Mouse (Mus musculus): ENCODE measurements around the gene Pde2a. TPM values are rescaled to one million over a fixed set of nuclear protein-coding genes. Genes with fewer than 3 reads are reported as not detected.

Pde2a gene
- polyA plus RNA-seq, 1 experiment from 2014 or later = 16.9 TPM

DNA sequence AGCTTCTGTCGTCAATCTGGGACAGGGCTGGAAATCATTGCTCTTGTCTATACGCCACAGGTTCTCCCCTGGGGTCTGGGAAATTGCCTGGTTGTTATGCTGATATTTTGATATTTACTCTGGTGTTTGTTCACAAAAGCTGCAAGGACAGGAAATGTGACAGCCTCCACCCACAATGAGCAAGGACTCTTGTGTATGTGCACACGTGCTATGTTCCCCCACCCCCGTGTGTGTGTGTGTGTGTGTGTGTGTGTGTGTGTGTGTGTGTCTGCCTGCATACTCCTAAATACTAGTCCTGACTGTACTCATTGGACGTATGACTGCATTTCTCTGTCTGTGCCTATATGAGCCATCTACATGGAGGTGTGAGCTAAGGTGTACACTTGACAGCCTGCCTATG lies 56.6 kb downstream of the Pde2a start:
- WGBS = 59% methylated on average over 5 of the region's 5 CpGs
- no peak for ATAC-seq (ENCODE audit: borderline replicate concordance, extremely low read depth, low FRiP score, low TSS enrichment)
- Histone ChIP-seq H3K4me3 (no peak overlapping the region), H3K27ac (no peak overlapping the region), H3K36me3 (no peaks in the 10 kb centered on the region), H3K9ac (no peak overlapping the region), H3K27me3 (no peaks in the 10 kb centered on the region), H3K4me1 (peaks cover 18% of the 10 kb centered on the region; the same call in 1 of the 2 replicates), H3K4me2 (no peak overlapping the region), H3K9me3 (no peaks in the 10 kb centered on the region)

DNA sequence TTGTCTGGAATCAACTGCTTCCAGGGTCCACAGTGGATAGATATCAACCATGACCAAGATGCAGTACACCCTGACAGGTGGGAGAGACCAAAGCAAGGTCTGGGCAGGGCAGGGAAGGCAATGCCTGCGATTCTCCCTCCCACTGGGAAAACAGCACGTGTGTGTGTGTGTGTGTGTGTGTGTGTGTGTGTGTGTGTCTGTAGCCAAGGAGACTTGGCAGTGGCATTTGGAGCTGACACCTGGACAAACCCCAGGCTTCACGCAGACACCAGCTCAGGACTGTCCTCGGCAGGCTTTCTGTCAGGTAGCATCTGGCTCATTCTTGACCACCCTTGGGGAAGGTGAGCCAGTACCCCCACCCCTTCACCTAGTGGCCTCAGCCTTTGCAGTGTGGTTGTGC lies 58.4 kb downstream of the Pde2a start:
- WGBS = 70% methylated on average over 4 of the region's 4 CpGs
- peaks cover 10% of the 10 kb centered on the region; the same call in 1 of the 2 replicates for H3K4me1 ChIP-seq
- no peak for ATAC-seq (ENCODE audit: borderline replicate concordance, extremely low read depth, low FRiP score, low TSS enrichment)

DNA sequence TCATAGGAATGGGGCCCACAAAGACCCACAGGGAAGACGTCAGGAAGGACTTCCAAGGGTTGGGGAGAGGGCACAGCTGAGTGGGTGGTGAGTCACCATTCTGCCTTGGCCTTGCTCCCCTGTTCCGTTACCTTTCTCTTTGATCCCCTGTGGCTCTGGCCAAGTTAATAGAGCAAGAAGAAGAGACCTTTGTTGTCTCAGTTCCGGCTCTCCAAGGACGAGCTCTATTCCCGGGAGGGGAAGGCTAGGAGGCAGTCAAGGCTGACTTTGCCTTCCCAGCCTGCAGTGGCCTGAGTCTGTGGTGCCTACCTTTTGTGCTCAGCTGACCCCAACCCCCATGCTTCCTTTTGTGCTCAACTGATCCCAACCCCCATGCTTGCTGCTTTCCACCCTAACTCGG lies 59.2 kb downstream of the Pde2a start:
- WGBS = 51% methylated on average over 6 of the region's 6 CpGs
- Histone ChIP-seq H3K4me1 (peaks cover 10% of the 10 kb centered on the region; the same call in 1 of the 2 replicates), H3K9ac (no peak overlapping the region), H3K36me3 (no peaks in the 10 kb centered on the region), H3K27me3 (no peaks in the 10 kb centered on the region), H3K9me3 (no peaks in the 10 kb centered on the region), H3K27ac (no peak overlapping the region), H3K4me3 (no peak overlapping the region), H3K4me2 (no peak overlapping the region)
- no peak for ATAC-seq (ENCODE audit: borderline replicate concordance, extremely low read depth, low FRiP score, low TSS enrichment)

More for the DNA sequence above, 58.4 kb downstream of the Pde2a start:
- Histone ChIP-seq H3K4me2 (no peak overlapping the region), H3K27ac (no peak overlapping the region), H3K9me3 (no peaks in the 10 kb centered on the region), H3K9ac (no peak overlapping the region), H3K4me3 (no peak overlapping the region), H3K27me3 (no peaks in the 10 kb centered on the region), H3K36me3 (no peaks in the 10 kb centered on the region)

DNA sequence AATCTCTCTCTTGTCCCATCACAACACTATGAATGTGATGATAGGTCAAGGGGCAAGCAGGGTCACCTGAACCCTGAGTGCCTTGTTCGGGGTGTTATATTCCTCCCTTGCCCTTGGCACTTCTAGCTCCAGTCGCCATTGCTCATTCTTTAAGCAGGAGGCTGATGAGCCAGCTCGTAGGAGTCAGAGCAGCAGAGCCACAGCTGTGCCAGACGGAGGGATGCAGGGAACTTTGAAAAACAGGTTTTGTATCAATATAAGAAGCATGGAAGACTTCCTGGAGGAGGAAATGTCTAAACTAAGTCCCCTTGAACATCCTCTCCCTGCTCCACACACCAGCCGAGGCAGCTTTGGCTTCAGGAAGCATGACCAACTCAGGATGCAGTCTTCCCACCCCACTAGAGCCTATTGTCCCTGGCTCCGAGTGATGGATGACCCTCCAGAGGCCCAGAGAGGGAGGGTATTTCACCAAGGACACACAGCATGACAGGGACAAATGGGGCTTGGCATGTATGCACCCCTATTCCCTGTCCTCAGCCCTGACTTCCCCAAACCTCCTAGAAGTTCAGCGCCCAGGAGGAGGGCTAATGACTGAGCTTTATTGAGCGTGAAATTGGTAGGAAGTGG lies 60.5 kb downstream of the Pde2a start:
- 36% methylated on average over 8 of the region's 8 CpGs for WGBS
- ATAC-seq (ENCODE audit: borderline replicate concordance, extremely low read depth, low FRiP score, low TSS enrichment) = 0 out of 2 replicates have a peak, but pooled peaks have one; percentile 13
- Histone ChIP-seq H3K4me1 (peaks cover 10% of the 10 kb centered on the region; the same call in 1 of the 2 replicates), H3K9me3 (no peaks in the 10 kb centered on the region), H3K4me3 (no peak overlapping the region), H3K27me3 (no peaks in the 10 kb centered on the region), H3K27ac (no peak overlapping the region), H3K4me2 (no peak overlapping the region), H3K36me3 (no peaks in the 10 kb centered on the region), H3K9ac (no peak overlapping the region)

DNA sequence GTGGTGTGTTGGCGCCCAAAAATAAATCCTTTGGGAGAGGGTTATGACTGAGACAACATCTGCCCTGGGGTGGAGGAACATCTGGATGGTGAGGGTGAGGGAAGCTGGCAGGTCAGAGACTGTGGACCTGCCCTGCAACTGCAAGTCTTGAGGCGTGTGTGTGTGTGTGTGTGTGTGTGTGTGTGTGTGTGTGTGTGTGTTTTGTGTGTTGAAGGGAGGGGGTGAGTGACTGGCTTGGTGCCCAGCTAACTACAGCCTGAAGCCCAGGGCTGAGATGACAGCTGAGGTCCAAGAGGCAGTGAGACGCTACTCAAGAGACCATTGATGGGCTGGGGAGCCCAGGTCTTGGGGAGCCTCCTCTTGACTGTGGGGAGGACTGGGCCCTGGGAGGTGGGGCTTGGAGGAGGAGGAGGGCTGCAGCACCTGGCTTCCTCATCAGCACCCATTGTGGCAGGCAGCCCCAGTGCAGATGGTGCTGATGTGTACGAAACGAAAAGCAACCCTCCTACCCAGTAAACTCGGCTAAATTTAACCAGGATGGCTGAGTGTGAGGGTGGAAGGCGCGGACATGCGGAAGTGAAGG lies 61.1 kb downstream of the Pde2a start:
- Histone ChIP-seq H3K4me2 (no peak overlapping the region), H3K4me3 (no peak overlapping the region), H3K4me1 (peaks cover 10% of the 10 kb centered on the region; the same call in 1 of the 2 replicates), H3K36me3 (no peaks in the 10 kb centered on the region), H3K9me3 (no peaks in the 10 kb centered on the region), H3K27ac (no peak overlapping the region), H3K27me3 (no peaks in the 10 kb centered on the region), H3K9ac (no peak overlapping the region)
- peak; percentile 9; the same call in 1 of the 2 replicates for ATAC-seq (ENCODE audit: borderline replicate concordance, extremely low read depth, low FRiP score, low TSS enrichment)
- WGBS = 50% methylated on average over 9 of the region's 9 CpGs

DNA sequence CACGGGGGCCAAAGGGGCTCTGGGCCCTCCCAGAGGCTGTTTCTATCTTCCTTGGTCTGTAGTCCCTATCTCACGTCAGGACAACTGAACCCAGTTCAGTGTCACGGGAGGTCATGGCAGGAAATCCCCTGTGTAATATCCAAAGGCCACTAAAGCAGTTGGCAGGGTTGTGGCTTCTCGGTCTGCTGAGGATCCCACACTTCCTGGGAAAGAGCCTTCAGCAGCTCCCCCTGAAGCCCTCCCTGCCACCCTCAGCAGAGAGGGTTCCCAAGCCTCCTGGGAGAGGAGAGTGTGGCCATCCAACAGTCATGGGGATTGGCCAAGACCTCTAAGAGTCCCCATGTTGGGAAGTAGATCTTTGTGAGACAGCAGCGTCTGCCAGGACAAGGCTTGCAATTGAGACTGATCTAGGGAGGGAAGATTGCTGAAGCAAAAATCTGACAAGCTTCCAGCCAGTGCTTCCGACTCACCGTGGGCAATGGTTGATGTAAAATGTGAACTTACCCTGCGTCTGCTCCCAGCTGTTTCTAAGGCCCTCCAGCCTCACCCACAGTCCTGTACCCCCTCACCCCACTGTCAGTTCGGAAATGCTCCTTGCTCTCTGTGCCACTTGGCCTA lies 62.1 kb downstream of the Pde2a start:
- no peaks in the 10 kb centered on the region for H3K9me3 ChIP-seq
- H3K4me1 ChIP-seq = peaks cover 10% of the 10 kb centered on the region; the same call in 1 of the 2 replicates
- no peaks in the 10 kb centered on the region for H3K27me3 ChIP-seq
- no peak overlapping the region for H3K4me2 ChIP-seq
- no peaks in the 10 kb centered on the region for H3K36me3 ChIP-seq
- ATAC-seq (ENCODE audit: borderline replicate concordance, extremely low read depth, low FRiP score, low TSS enrichment) = no peak
- 68% methylated on average over 9 of the region's 9 CpGs for WGBS
- H3K4me3 ChIP-seq = no peak overlapping the region
- H3K27ac ChIP-seq = no peak overlapping the region
- H3K9ac ChIP-seq = no peak overlapping the region

DNA sequence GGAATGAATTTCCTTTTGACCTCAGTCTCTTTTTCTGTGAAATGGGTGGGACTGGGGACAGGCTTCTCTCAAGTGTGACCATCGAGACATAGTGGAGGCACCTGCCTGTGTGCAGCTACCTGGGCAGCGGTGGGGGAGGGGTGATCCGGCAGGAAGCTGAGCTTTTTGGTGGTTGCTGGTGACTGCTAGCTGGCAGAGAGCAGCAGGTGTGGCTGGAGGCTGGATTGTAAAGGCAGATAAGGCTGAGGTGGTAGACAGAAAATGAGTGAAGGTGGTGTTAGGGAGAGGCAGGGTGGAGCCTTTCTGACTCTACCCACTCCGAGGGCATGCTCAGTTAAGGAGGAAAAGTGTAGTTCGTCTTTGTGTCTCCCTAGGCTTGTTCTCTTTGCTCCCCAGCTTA lies 65.6 kb downstream of the Pde2a start:
- 68% methylated on average over 5 of the region's 5 CpGs for WGBS
- H3K4me2 ChIP-seq = no peak overlapping the region
- ATAC-seq (ENCODE audit: borderline replicate concordance, extremely low read depth, low FRiP score, low TSS enrichment) = no peak
- H3K27ac ChIP-seq = no peak overlapping the region
- H3K4me3 ChIP-seq = no peak overlapping the region
- peaks cover 6% of the 10 kb centered on the region; the same call in 1 of the 2 replicates for H3K4me1 ChIP-seq
- no peaks in the 10 kb centered on the region for H3K36me3 ChIP-seq
- H3K9ac ChIP-seq = no peak overlapping the region
- no peaks in the 10 kb centered on the region for H3K9me3 ChIP-seq
- no peaks in the 10 kb centered on the region for H3K27me3 ChIP-seq

DNA sequence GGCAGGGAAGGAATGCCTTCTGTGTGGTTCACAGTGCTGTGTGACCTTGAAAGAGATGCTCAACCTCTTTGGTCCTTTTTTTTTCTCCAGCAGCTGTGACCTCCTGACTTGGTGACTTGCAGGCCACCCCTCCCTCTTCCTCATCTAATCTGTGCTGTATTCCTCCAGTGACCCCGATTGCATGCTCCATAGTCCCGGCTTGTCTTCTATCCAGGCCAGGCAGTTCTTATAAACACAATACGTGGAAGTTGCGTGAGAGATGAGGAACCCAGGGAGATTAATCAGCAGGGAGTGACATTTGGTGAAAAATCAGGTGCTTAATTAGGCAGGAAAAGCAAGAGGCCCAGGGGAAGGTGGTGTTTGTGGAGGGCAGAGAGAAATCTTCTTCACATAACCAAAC lies 69.5 kb downstream of the Pde2a start:
- ATAC-seq (ENCODE audit: borderline replicate concordance, extremely low read depth, low FRiP score, low TSS enrichment) = no peak
- H3K9me3 ChIP-seq = no peaks in the 10 kb centered on the region
- H3K36me3 ChIP-seq = no peaks in the 10 kb centered on the region
- 23% methylated on average over 4 of the region's 4 CpGs for WGBS
- no peaks in the 10 kb centered on the region for H3K4me1 ChIP-seq
- no peak overlapping the region for H3K4me3 ChIP-seq
- H3K9ac ChIP-seq = no peak overlapping the region
- no peaks in the 10 kb centered on the region for H3K27me3 ChIP-seq
- no peak overlapping the region for H3K4me2 ChIP-seq
- H3K27ac ChIP-seq = no peak overlapping the region

DNA sequence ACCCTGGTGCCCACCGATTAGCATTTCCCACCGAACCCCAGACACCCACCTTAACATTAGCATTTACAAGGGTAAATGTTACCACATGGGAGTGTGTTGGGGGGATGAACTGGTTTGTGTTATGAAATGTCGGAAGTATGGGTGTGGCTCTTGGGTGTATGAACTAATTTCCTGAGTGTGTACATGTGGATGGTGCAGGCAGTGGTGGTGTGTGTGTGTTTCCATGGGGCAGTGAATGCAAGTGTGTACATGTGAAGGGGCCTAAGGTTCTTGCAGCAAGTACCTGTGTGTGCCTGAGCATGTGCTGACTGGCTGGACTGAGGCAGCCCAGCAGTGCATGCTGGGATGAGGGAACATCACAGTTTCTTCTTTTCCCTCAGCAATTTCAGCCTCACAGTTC lies 76.9 kb downstream of the Pde2a start:
- Histone ChIP-seq H3K9ac (no peak overlapping the region), H3K4me3 (no peak overlapping the region), H3K27ac (no peak overlapping the region), H3K4me2 (no peak overlapping the region), H3K9me3 (no peaks in the 10 kb centered on the region), H3K36me3 (no peaks in the 10 kb centered on the region), H3K4me1 (no peaks in the 10 kb centered on the region), H3K27me3 (peaks cover 11% of the 10 kb centered on the region)
- no peak for ATAC-seq (ENCODE audit: borderline replicate concordance, extremely low read depth, low FRiP score, low TSS enrichment)
- WGBS = 73% methylated on average over 3 of the region's 3 CpGs

DNA sequence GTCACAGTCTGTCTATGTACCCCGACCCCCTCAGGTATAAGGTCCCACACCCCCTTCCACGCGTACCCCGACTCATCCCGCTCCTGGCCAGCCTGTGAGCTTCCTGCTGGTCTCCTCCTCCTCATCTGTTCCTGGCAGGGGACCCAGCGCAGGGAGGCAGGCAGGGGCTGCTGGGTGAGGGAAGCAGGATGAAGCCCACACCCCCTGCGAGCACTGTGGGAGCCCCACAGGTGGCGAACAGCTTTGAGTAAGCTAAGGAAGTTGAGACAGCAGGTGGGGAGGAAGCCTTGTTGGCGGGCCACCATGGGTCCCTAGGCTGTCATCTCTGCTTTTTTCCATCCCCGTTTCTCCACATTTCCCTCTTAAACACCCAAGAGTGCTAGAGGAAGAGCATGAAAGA lies 77.8 kb downstream of the Pde2a start:
- 35% methylated on average over 10 of the region's 10 CpGs for WGBS
- Histone ChIP-seq H3K36me3 (no peaks in the 10 kb centered on the region), H3K4me3 (no peak overlapping the region), H3K9me3 (no peaks in the 10 kb centered on the region), H3K27ac (no peak overlapping the region), H3K27me3 (peaks cover 19% of the 10 kb centered on the region), H3K4me1 (0 out of 2 replicates have a peak, but pooled peaks cover 6% of the 10 kb centered on the region), H3K4me2 (no peak overlapping the region), H3K9ac (no peak overlapping the region)
- ATAC-seq (ENCODE audit: borderline replicate concordance, extremely low read depth, low FRiP score, low TSS enrichment) = no peak

DNA sequence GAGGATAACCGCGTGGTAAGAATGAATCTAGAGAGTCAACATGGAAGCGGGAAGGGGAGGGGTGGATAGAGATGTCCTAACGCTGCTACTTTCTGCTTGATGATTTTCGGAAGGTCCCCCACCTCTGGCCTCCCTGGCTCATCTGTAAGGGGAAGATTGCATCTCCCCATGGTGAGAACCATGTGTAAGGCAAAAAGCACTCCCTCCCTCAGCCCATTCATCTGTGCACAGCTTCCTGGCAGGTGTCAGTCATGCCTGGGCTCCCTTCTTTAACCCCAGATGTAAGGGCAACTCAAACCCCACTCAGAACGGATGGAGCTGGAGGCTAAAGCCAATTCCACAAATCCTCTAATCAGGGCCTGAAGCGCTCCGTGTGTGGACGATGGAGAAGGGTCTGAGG lies 78.2 kb downstream of the Pde2a start:
- Histone ChIP-seq H3K9ac (no peak overlapping the region), H3K4me3 (no peak overlapping the region), H3K4me1 (peaks cover 10% of the 10 kb centered on the region; the same call in 1 of the 2 replicates), H3K9me3 (no peaks in the 10 kb centered on the region), H3K4me2 (no peak overlapping the region), H3K27ac (no peak overlapping the region), H3K36me3 (no peaks in the 10 kb centered on the region), H3K27me3 (peaks cover 24% of the 10 kb centered on the region)
- 70% methylated on average over 9 of the region's 9 CpGs for WGBS
- no peak for ATAC-seq (ENCODE audit: borderline replicate concordance, extremely low read depth, low FRiP score, low TSS enrichment)

DNA sequence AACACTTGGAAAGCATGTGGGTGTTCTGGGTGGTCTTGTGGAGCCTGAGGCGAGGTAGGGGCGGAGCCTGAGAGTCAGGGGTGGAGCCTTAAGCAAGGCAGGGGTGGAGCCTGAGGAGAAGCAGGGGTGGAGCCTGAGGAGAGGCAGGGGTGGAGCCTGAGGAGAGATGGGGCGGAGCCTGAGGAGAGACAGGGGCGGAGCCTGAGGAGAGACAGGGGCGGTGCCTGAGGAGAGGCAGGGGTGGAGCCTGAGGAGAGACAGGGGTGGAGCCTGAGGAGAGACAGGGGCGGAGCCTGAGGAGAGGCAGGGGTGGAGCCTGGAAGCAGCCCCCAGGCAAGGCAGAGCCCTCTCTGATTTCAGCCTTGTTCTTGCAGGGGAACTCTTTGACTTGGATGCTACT lies 79.7 kb downstream of the Pde2a start:
- WGBS = 81% methylated on average over 6 of the region's 6 CpGs
- no peak for ATAC-seq (ENCODE audit: borderline replicate concordance, extremely low read depth, low FRiP score, low TSS enrichment)
- peaks cover 27% of the 10 kb centered on the region for H3K27me3 ChIP-seq
- H3K4me1 ChIP-seq = peaks cover 12% of the 10 kb centered on the region; the same call in 1 of the 2 replicates
- no peak overlapping the region for H3K9ac ChIP-seq
- H3K27ac ChIP-seq = no peak overlapping the region
- H3K4me2 ChIP-seq = no peak overlapping the region
- H3K36me3 ChIP-seq = no peaks in the 10 kb centered on the region
- no peak overlapping the region for H3K4me3 ChIP-seq
- no peaks in the 10 kb centered on the region for H3K9me3 ChIP-seq
